Mouse (Mus musculus) ES-E14 (cell line): Measurements from ENCODE around the gene Ogfr. TPM values are rescaled to one million over a fixed set of nuclear protein-coding genes. Genes with fewer than 3 reads are reported as not detected.

Source experiments
- DNase-seq: peaks from one replicate; pipeline ENCODE4 v3.0.0-alpha.2; 2013; ENCODE audit warnings: low read depth, low spot score
- H3K27ac ChIP-seq: 2 replicates; pipeline ENCODE4 v1.5.1; 2012; ENCODE audit warnings: low read depth, mild to moderate bottlenecking, low read length, moderate library complexity, mixed read lengths; ENCODE audit not compliant: poor library complexity, insufficient read depth, severe bottlenecking
- H3K36me3 ChIP-seq: 2 replicates; pipeline ENCODE4 v1.6.1; 2012; ENCODE audit warnings: mild to moderate bottlenecking, low read length, moderate library complexity, mixed read lengths; ENCODE audit not compliant: control insufficient read depth, poor library complexity, insufficient read depth, severe bottlenecking
- H3K4me1 ChIP-seq, 2 experiments: fragments of 150-350 bp in 1 of 2; sonication (generic) in 1 of 2; 2 replicates each; pipeline ENCODE4 v1.6.1; 2012; ENCODE audit warnings: low read length in 2 of 2, mild to moderate bottlenecking in 1 of 2, mixed read lengths in 1 of 2; ENCODE audit not compliant: control insufficient read depth in 2 of 2, insufficient read depth in 2 of 2, poor library complexity in 1 of 2
- H3K4me3 ChIP-seq, 2 experiments: fragments of 150-350 bp in 1 of 2; sonication (generic) in 1 of 2; 2 replicates each; pipeline ENCODE4 v1.5.1; 2012; ENCODE audit warnings: low read length in 2 of 2, low read depth in 1 of 2, mild to moderate bottlenecking in 1 of 2, mixed read lengths in 1 of 2; ENCODE audit not compliant: insufficient read depth in 1 of 2, poor library complexity in 1 of 2, severe bottlenecking in 1 of 2
- H3K9ac ChIP-seq: 2 replicates; pipeline ENCODE4 v1.6.1; 2012; ENCODE audit warnings: low read depth, mild to moderate bottlenecking, low read length, mixed read lengths; ENCODE audit not compliant: poor library complexity, insufficient read depth, severe bottlenecking
- H3K9me3 ChIP-seq: fragments of 150-350 bp; sonication (generic); 2 replicates; pipeline ENCODE4 v1.6.1; 2012; ENCODE audit warnings: low read depth, mild to moderate bottlenecking, low read length; ENCODE audit not compliant: control insufficient read depth, insufficient read depth
- CHD2 ChIP-seq: IDR thresholded peaks from 2 replicates; pipeline ENCODE4 v1.6.1; 2014; ENCODE audit warnings: mild to moderate bottlenecking, low read depth, low read length, inconsistent platforms
- HCFC1 ChIP-seq: IDR thresholded peaks from 2 replicates; pipeline ENCODE4 v1.6.1; 2012; ENCODE audit warnings: low read length, inconsistent platforms, borderline replicate concordance; ENCODE audit not compliant: insufficient read depth
- MAFK ChIP-seq: IDR thresholded peaks from 2 replicates; pipeline ENCODE4 v1.6.1; 2014; ENCODE audit warnings: mild to moderate bottlenecking, low read depth, low read length, inconsistent platforms; ENCODE audit not compliant: insufficient read depth
- ZC3H11A ChIP-seq: IDR thresholded peaks from 2 replicates; pipeline ENCODE4 v1.6.1; 2012; ENCODE audit warnings: low read depth, mild to moderate bottlenecking, inconsistent platforms, low read length, borderline replicate concordance
- ZNF384 ChIP-seq: IDR thresholded peaks from 2 replicates; pipeline ENCODE4 v1.6.1; 2012; ENCODE audit warnings: low read depth, low read length, inconsistent platforms
- in situ Hi-C, 2 experiments: fragments of 600-800 bp; cut with MboI; formaldehyde crosslinking; loops; one replicate each; pipeline ENCODE4 v1.15.1; 2025; ENCODE audit warnings: low sequenced_read_pairs in 2 of 2, inconsistent platforms in 1 of 2; ENCODE audit not compliant: unreplicated experiment in 2 of 2
- total RNA-seq: library from RNA; depleted of rRNA; stranded (reverse); fragments of 300-350 nt; gene quantifications from 2 replicates; pipeline ENCODE4 v1.2.3, GENCODE M21; 2012

Gene Ogfr
- total RNA-seq, 1 experiment = 39.2 TPM

GRCm38 (mm10) chr2:180563296-180563695, 25.7 kb upstream of the Ogfr start:
- in situ Hi-C loops = loop anchor here in 1 of 2 experiments (25.0 kb wide), 1 partner anchor 224 kb away; the partner anchor contains the start of gene Bhlhe23
- H3K36me3 ChIP-seq = no peaks in the 10 kb centered on the region
- TF ChIP-seq ZNF384 (no peak), CHD2 (no peak), HCFC1 (no peak), ZC3H11A (no peak), MAFK (no peak)

GRCm38 (mm10) chr2:180563841-180564240, 25.2 kb upstream of the Ogfr start:
- Histone ChIP-seq H3K27ac (no peak overlapping the region), H3K4me3 (no peak overlapping the region), H3K9ac (no peak overlapping the region), H3K9me3 (no peaks in the 10 kb centered on the region), H3K4me1 (no peaks in the 10 kb centered on the region), H3K36me3 (no peaks in the 10 kb centered on the region)
- in situ Hi-C loops = loop anchor here in 1 of 2 experiments (25.0 kb wide), 1 partner anchor 223 kb away; the partner anchor contains the start of gene Bhlhe23
- TF ChIP-seq CHD2 = no peak
- TF ChIP-seq HCFC1 = no peak
- no peak for TF ChIP-seq ZNF384
- no peak for TF ChIP-seq MAFK
- no peak for TF ChIP-seq ZC3H11A
- DNase-seq = no peak

More at GRCm38 (mm10) chr2:180563296-180563695, 25.7 kb upstream of the Ogfr start:
- no peak overlapping the region for H3K9ac ChIP-seq
- no peak overlapping the region for H3K27ac ChIP-seq
- H3K4me1 ChIP-seq = no peaks in the 10 kb centered on the region
- no peak overlapping the region for H3K4me3 ChIP-seq
- DNase-seq = no peak
- H3K9me3 ChIP-seq = no peaks in the 10 kb centered on the region

- no peak for TF ChIP-seq CHD2
- TF ChIP-seq HCFC1 = no peak
- no peak for TF ChIP-seq ZNF384
- TF ChIP-seq ZC3H11A = peak; percentile 79
- no peak for TF ChIP-seq MAFK
- in situ Hi-C loops = loop anchor here in 1 of 2 experiments (25.0 kb wide), 1 partner anchor 221 kb away; the partner anchor contains the start of gene Bhlhe23
- no peaks in the 10 kb centered on the region for H3K9me3 ChIP-seq
- no peaks in the 10 kb centered on the region for H3K36me3 ChIP-seq
- DNase-seq = peak; percentile 74
- no peak overlapping the region for H3K9ac ChIP-seq
- no peak overlapping the region for H3K4me3 ChIP-seq
- H3K4me1 ChIP-seq = no peaks in the 10 kb centered on the region
- no peak overlapping the region for H3K27ac ChIP-seq
These were observed 22.7 kb upstream of the Ogfr start for GRCm38 (mm10) chr2:180566240-180566913.

GRCm38 (mm10) chr2:180569028-180569643, 19.9 kb upstream of the Ogfr start:
- no peaks in the 10 kb centered on the region for H3K4me1 ChIP-seq
- H3K36me3 ChIP-seq = no peaks in the 10 kb centered on the region
- H3K27ac ChIP-seq = no peak overlapping the region
- in situ Hi-C loops = loop anchor here in 1 of 2 experiments (25.0 kb wide), 1 partner anchor 218 kb away; the partner anchor contains the start of gene Bhlhe23
- no peak overlapping the region for H3K4me3 ChIP-seq
- no peaks in the 10 kb centered on the region for H3K9me3 ChIP-seq
- H3K9ac ChIP-seq = no peak overlapping the region
- DNase-seq = no peak
- TF ChIP-seq ZC3H11A (no peak), HCFC1 (no peak), ZNF384 (no peak), CHD2 (no peak), MAFK (no peak)
